Mouse (Mus musculus) brain, adult 10 weeks (tissue): ENCODE measurements around the gene Ap4b1. TPM values are rescaled to one million over a fixed set of nuclear protein-coding genes. Genes with fewer than 3 reads are reported as not detected.

Source experiments
- polyA plus RNA-seq: library from polyadenylated mRNA; stranded (reverse); fragments of 350-450 nt; fragmentation: Illumina TruSeq; extraction: RNeasy Lipid Tissue Mini Kit (QIAGEN cat#74804); gene quantifications from one replicate; pipeline ENCODE4 v1.2.3, GENCODE M21; 2015; ENCODE audit warnings: low read depth, low replicate concordance

The Ap4b1 gene
- polyA plus RNA-seq, result 15.9 TPM

DNA sequence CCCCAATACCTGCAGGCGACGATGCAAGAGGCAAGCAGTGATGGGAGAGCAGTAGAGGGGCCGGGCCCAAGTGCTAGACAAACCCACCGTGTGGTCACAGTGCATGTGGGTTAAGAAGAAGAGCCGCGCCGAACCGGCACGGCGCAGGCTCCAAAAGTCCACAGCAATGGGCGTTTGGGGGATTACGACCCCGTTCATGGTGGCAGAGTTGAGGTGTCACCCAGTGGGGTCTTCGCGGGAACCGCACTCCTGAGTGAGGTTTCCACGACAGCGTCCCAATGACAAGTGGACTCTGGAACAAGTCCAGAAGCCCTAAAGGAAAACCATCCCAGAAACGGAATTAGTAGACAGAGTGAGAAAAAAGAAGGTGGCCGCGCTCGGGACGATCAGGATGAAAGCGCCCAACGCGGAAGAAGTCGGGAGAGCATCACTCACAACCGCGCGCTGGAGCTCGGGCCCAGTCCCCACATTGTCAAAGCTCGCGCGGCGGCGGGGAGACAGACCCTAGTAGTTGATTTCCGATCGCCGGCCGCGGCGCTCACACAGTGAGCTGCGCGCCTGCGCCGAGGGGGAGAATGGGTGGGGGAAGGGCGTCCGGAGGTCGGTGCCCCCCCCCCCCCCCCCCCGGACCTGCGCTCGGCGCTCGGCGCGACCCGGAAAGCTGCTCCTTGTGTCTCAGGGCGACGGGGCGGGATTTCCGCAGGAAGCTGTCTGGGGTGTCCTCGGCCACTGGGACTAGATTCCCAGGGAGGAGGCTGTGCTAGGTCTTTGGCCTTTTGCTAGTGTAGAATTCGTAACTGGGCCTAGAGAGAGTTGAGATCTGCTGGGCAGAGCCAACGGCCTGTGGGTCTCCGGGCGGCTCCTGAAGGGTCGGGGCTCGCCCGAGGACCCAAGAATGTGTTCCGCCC is at the start of gene Ap4b1, which contains the start of the genes Dclre1b and Gm43064:
Gene Ap4b1 (plus strand): TSS at position 630 of the 908 bp plus-strand sequence.
Gene Dclre1b (minus strand): TSS at position 554 of the 908 bp plus-strand sequence.
Gene Gm43064 (plus strand): TSS at position 683 of the 908 bp plus-strand sequence.

DNA sequence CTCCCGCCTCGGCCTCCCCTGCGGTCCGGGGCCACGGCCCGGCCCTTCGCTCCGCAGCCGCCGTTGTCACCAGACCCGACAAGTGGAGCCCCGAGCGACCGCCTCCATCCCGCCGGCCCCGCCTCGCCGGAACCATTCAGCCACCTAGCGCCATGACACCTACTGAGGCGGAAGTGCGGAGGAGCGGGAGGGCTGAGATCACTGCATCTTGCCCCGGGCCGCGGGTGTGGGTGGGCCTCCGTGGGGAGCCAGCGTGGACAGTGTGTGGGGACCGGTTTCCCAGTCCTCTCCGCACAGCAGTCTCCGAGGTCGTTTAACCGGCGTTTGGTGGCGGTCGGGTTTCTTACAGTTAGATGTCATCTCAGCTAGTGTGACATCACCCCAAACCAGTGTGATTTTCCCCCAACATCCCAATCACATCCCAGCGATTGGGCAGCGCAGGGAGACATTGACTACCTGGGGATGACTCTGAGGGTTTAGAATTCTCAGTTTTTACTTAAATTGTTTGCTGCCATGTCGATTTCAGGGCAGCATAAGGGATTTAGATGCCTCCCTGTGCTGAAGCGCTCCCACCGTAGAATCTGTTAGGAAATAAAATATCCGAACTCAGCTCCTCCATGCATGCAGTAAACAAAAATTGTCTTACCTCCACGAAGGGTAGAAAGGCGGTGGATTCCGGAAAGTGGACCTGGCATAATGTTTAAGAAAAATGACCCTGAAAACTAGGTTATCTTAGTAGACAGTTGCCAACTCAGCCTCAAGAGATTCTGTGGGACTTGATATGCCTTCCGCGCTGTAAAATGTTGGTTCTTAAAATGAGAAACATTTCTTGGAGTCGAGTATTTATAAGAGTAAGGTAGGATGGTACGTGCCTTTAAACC is 17.9 kb upstream of the Ap4b1 start, which contains the start of gene Hipk1:
Gene Hipk1 (minus strand): TSS at position 334 of the 881 bp plus-strand sequence.

DNA sequence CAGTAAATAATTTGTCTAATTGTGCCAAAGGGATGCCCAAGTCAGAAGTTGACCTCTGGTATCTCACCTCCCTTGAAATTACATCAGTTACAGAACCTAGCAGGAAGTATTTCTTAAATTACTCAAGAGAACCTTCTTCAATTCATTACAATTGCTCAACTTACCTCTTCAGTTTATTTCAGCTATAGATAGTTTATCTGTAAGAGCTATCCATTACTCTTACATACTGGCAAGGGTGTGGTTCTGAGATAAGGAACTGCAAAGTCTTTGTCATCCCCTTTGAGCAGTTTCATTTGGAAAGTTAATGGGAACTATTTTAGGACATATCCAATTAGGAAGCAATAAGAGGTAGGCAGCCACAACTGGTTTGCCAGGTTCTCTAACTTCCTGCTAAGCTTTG is 23.1 kb downstream of the Ap4b1 start, which contains the start of gene Bcl2l15:
Gene Bcl2l15 (plus strand): TSS at position 176 of the 400 bp plus-strand sequence.

DNA sequence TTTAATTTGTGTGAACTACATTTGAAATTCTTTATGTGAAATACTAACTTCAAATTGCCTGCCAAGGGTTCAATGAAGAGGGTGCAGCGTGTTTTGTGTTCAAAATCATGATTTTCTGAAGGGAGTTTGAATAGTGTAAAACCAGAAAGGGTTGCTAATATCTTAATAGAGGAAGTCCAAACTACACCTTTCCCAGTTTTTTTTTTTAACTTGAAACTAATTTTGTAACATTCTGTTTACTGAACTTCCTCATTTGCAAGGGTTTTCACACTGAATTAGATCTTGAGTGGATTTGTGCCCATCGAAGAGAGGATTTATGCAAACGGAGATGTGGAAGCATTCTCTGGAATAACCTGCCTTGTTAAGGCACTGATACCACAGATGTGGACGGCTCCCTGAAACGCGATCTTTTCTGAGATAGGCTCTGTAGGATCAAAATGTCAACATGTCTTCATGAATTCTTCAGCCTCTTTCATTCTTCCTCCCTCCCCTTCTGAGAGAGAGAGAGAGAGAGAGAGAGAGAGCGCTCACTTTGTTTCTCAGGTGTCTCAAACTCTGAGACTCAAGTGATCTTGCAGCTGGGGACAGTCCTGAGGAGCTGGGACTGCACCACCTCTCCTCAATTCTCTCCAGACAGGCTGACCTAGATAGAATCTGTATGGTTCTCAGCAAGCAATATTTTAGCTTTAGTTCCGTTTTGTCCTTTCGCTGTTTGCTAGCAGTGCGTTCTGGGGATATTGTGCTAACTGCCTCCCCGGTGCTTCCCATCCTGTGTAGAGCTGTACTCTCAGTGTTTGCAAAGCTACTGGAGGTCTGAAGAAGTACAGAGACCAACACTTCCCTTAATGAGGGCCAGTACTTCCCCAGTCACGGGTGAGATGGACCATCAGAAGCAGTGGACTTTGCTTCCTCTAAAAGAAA is 49.8 kb downstream of the Ap4b1 start, which contains the start of gene Ptpn22:
Gene Ptpn22 (plus strand): TSS at position 915 of the 921 bp plus-strand sequence.

Other genes with a start within 250 kb of the Ap4b1 start
- gene Syt6, start 234.3 kb upstream of the Ap4b1 start, polyA plus RNA-seq, result 22.0 TPM
- gene Atg4a-ps, start 163.5 kb upstream of the Ap4b1 start, polyA plus RNA-seq, result not detected
- 11.0 TPM for gene Olfml3, start 71.5 kb upstream of the Ap4b1 start, polyA plus RNA-seq
- gene Gm10964, start 70.2 kb upstream of the Ap4b1 start, polyA plus RNA-seq, result not detected
- 46.8 TPM for gene Hipk1, start 18.0 kb upstream of the Ap4b1 start, polyA plus RNA-seq
- 8.1 TPM for gene Dclre1b, start 76 bp upstream of the Ap4b1 start, polyA plus RNA-seq
- gene Gm43064, start 53 bp downstream of the Ap4b1 start, polyA plus RNA-seq, result 0.24 TPM
- gene Bcl2l15, start 23.1 kb downstream of the Ap4b1 start, polyA plus RNA-seq, result 1.5 TPM
- gene Ptpn22, start 50.3 kb downstream of the Ap4b1 start, polyA plus RNA-seq, result 0.79 TPM
- 13.7 TPM for gene Rsbn1, start 104.6 kb downstream of the Ap4b1 start, polyA plus RNA-seq
- gene Phtf1, start 158.6 kb downstream of the Ap4b1 start, polyA plus RNA-seq, result 36.3 TPM